9 mouse cellular contexts compared by ENCODE assay signal in genomic region chr12:53448040-53448439, GRCm38 (mm10).
DNase-seq lines count a peak whose midpoint lies in the region; ATAC-seq and TF ChIP-seq lines count a peak whose summit lies in the region.
"Had no signal": no experiment of that assay in that cellular context is flagged by ENCODE, and none has a peak within 500 bp of the region (broad histone marks: within the 10 kb centered on the region; RNA-seq: fewer than 3 reads in every experiment).

No protein-coding gene starts in this region.

- 3% methylated on average over 3 of the region's 3 CpGs for WGBS in hindbrain, embryonic 13.5 days
- WGBS in limb, embryonic 13.5 days = 9% methylated on average over 3 of the region's 3 CpGs
- 36% methylated on average over 3 of the region's 3 CpGs for whole genome bisulfite sequencing in kidney, adult 2 months

- H3K27me3 ChIP-seq in hindbrain, embryonic 13.5 days = no peaks in the 10 kb centered on the region
- no peaks in the 10 kb centered on the region for H3K27me3 ChIP-seq in limb, embryonic 13.5 days
- no peaks in the 10 kb centered on the region for H3K27me3 ChIP-seq in kidney, adult 2 months (replicated peaks; ENCODE audit: control insufficient read depth, insufficient read depth, low read length)

- H3K4me1 ChIP-seq in hindbrain, embryonic 13.5 days (replicated peaks) = peaks cover 42% of the 10 kb centered on the region
- peaks cover 17% of the 10 kb centered on the region for H3K4me1 ChIP-seq in limb, embryonic 13.5 days
- no peaks in the 10 kb centered on the region for H3K4me1 ChIP-seq in kidney, adult 2 months (ENCODE audit: control insufficient read depth, insufficient read depth, low read length)

- no peak overlapping the region for H3K9ac ChIP-seq in hindbrain, embryonic 13.5 days
- no peak overlapping the region for H3K9ac ChIP-seq in limb, embryonic 13.5 days

- TF ChIP-seq CTCF in kidney, adult 2 months (conservative IDR thresholded peaks at IDR 0.05; ENCODE audit: insufficient read depth, insufficient read length, low read depth, low read length) = no peak

- DNase-seq in Muller cell, postnatal 12 days (ENCODE audit: inconsistent ontology term) = peak; percentile 75
- DNase-seq in embryo, embryonic 10 days (ENCODE audit: low spot score) = peak; percentile 61
- DNase-seq in kidney, adult 11 months = no peak
- no peak for DNase-seq in urinary bladder, postnatal 10 days (ENCODE audit: low spot score)
- DNase-seq in kidney, adult 2 months = no peak

- H3K4me2 ChIP-seq in hindbrain, embryonic 13.5 days = no peak overlapping the region
- peak overlapping the region; percentile 19; the same call in 1 of the 2 replicates for H3K4me2 ChIP-seq in limb, embryonic 13.5 days (replicated peaks)

- no peaks in the 10 kb centered on the region for H3K9me3 ChIP-seq in hindbrain, embryonic 13.5 days
- H3K9me3 ChIP-seq in limb, embryonic 13.5 days = no peaks in the 10 kb centered on the region

- ATAC-seq in hindbrain, embryonic 13.5 days (ENCODE audit: low FRiP score) = peak; percentile 68
- peak; percentile 24; the same call in 1 of the 2 replicates for ATAC-seq in limb, embryonic 13.5 days (ENCODE audit: low FRiP score, low read depth)

- no peak for TF ChIP-seq POLR2A in kidney, adult 2 months (IDR thresholded peaks at IDR 0.05; ENCODE audit: low read depth, low read length)

- H3K27ac ChIP-seq in hindbrain, embryonic 13.5 days = peak overlapping the region; percentile 55; the same call in 1 of the 2 replicates
- H3K27ac ChIP-seq in limb, embryonic 13.5 days = peak overlapping the region; percentile 17; the same call in 1 of the 2 replicates
- no peak overlapping the region for H3K27ac ChIP-seq in kidney, adult 2 months (ENCODE audit: insufficient read depth, low read depth, low read length)
- H3K27ac ChIP-seq: macrophage had no signal

- H3K36me3 ChIP-seq in hindbrain, embryonic 13.5 days = no peaks in the 10 kb centered on the region
- no peaks in the 10 kb centered on the region for H3K36me3 ChIP-seq in limb, embryonic 13.5 days
- no peaks in the 10 kb centered on the region for H3K36me3 ChIP-seq in kidney, adult 2 months (ENCODE audit: control insufficient read depth, insufficient read depth, low read length)

- no peak overlapping the region for H3K4me3 ChIP-seq in hindbrain, embryonic 13.5 days
- no peak overlapping the region for H3K4me3 ChIP-seq in limb, embryonic 13.5 days
- H3K4me3 ChIP-seq in kidney, adult 2 months (ENCODE audit: insufficient read depth, low read depth, low read length) = no peak overlapping the region
- H3K4me3 ChIP-seq: left cerebral cortex, adult 2 months had no signal

Comparison
In these comparisons a context has a peak if more than half of its experiments do, and no peak if none do; other contexts are left out.
1. DNase-seq: peak in Muller cell, postnatal 12 days (single experiment) and embryo, embryonic 10 days (single experiment); none in kidney, adult 11 months (single experiment), urinary bladder, postnatal 10 days (single experiment) and kidney, adult 2 months (single experiment).